Mouse (Mus musculus): ENCODE measurements at regions not wholly inside any gene's neighbourhood (a gene's known extent, or its start where the extent isn't known, plus 50 kb on each side); places are given as distances from the start of the nearest gene placed in this dataset.

- TF ChIP-seq POLR2A (IDR thresholded peaks at IDR 0.05; ENCODE audit: borderline replicate concordance, low read depth, low read length), result no peak
- TF ChIP-seq CTCF (IDR thresholded peaks at IDR 0.05; ENCODE audit: low read depth, low read length), result no peak
These were observed 318.2 kb downstream of the Gm45692 start for GRCm38 (mm10) chr8:26437571-26437970.
